Comparison of ENCODE assay signal across 27 mouse cellular contexts in the genomic region with DNA sequence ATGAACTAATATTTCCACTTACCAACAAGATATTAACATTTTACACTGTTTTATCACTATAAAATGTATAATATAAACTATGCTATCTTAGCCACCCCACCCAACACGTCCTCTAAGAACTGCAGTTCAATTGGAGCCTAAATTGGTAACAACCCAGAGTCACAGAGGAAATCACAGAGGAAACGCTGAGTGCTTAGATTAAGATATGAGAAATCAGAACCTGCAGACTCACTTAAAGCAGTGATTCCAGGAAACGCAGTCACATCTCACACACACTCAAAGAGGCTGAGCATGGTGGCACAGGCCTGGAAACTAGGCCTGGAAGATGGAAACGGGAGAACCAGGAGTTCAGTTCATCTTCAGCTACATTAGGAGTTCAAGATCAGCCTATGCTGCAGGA. TPM values are rescaled to one million over a fixed set of nuclear protein-coding genes. Genes with fewer than 3 reads are reported as not detected.
DNase-seq lines count a peak whose midpoint lies in the region; ATAC-seq and TF ChIP-seq lines count a peak whose summit lies in the region.
"Had no signal": no experiment of that assay in that cellular context is flagged by ENCODE, and none has a peak within 500 bp of the region (broad histone marks: within the 10 kb centered on the region; RNA-seq: fewer than 3 reads in every experiment).

No protein-coding gene starts in this region.

- H3K79me2 ChIP-seq in MEL (ENCODE audit: control insufficient read depth, insufficient read depth, low read length, poor library complexity), result no peaks in the 10 kb centered on the region

- no peak for TF ChIP-seq RAD21 in MEL (IDR thresholded peaks at IDR 0.05; ENCODE audit: low read depth, low read length)

- no peaks in the 10 kb centered on the region for H3K27me3 ChIP-seq in MEL (ENCODE audit: control insufficient read depth in 1 of 2, insufficient read depth in 2 of 2, low read length in 2 of 2)
- no peaks in the 10 kb centered on the region for H3K27me3 ChIP-seq in forebrain, postnatal 0 days (ENCODE audit: insufficient read depth, low read length)
- H3K27me3 ChIP-seq: CH12.LX; embryonic facial prominence, embryonic 13.5 days; embryonic facial prominence, embryonic 15.5 days; forebrain, embryonic 12.5 days had no signal

- H3K4me1 ChIP-seq in MEL (ENCODE audit: control insufficient read depth in 1 of 2, insufficient read depth in 2 of 2, low read length in 2 of 2), result peaks cover 0 to 3% of the 10 kb centered on the region in 2 experiments; a peak in 1 of 4 replicates
- no peaks in the 10 kb centered on the region for H3K4me1 ChIP-seq in lung, adult 2 months (ENCODE audit: control insufficient read depth, insufficient read depth, low read length)
- H3K4me1 ChIP-seq in forebrain, postnatal 0 days (ENCODE audit: insufficient read depth), result no peaks in the 10 kb centered on the region
- H3K4me1 ChIP-seq: embryonic facial prominence, embryonic 15.5 days; forebrain, embryonic 10.5 days; forebrain, embryonic 12.5 days had no signal

- no peak for ATAC-seq in forebrain, postnatal 0 days
- ATAC-seq: forebrain, embryonic 14.5 days; forebrain, embryonic 16.5 days had no signal

- no peak overlapping the region for H3K27ac ChIP-seq in MEL (ENCODE audit: control insufficient read depth, low read depth, low read length)
- H3K27ac ChIP-seq in forebrain, postnatal 0 days (ENCODE audit: low read depth, low read length), result no peak overlapping the region
- H3K27ac ChIP-seq: embryonic facial prominence, embryonic 13.5 days; embryonic facial prominence, embryonic 15.5 days; forebrain, embryonic 10.5 days; forebrain, embryonic 12.5 days had no signal

- no peak overlapping the region for H3K4me2 ChIP-seq in forebrain, postnatal 0 days (ENCODE audit: low read depth)
- H3K4me2 ChIP-seq: embryonic facial prominence, embryonic 13.5 days; embryonic facial prominence, embryonic 15.5 days; forebrain, embryonic 12.5 days had no signal

- TF ChIP-seq POLR2A in MEL (IDR thresholded peaks at IDR 0.05; ENCODE audit: control insufficient read depth in 1 of 2, insufficient read depth in 1 of 2, low read depth in 1 of 2, low read length in 2 of 2, poor library complexity in 1 of 2), result no peak
- TF ChIP-seq POLR2A in lung, adult 2 months (IDR thresholded peaks at IDR 0.05; ENCODE audit: borderline replicate concordance, extremely low read depth, low read depth, low read length), result no peak

- no peaks in the 10 kb centered on the region; a peak in 1 of 4 replicates for H3K36me3 ChIP-seq in MEL (ENCODE audit: control insufficient read depth in 1 of 2, insufficient read depth in 2 of 2, low read length in 2 of 2)
- no peaks in the 10 kb centered on the region for H3K36me3 ChIP-seq in forebrain, postnatal 0 days (ENCODE audit: insufficient read depth)
- H3K36me3 ChIP-seq: embryonic facial prominence, embryonic 13.5 days; embryonic facial prominence, embryonic 15.5 days; forebrain, embryonic 10.5 days; forebrain, embryonic 12.5 days; G1E had no signal

- no peak overlapping the region for H3K9ac ChIP-seq in MEL (ENCODE audit: control insufficient read depth, low read depth, low read length, poor library complexity, severe bottlenecking)
- H3K9ac ChIP-seq in forebrain, postnatal 0 days, result no peak overlapping the region
- H3K9ac ChIP-seq: embryonic facial prominence, embryonic 13.5 days; embryonic facial prominence, embryonic 15.5 days; forebrain, embryonic 12.5 days had no signal

- peak; percentile 47 for DNase-seq in CD4-positive, CD25-positive, alpha-beta regulatory T cell, adult 2 months (ENCODE audit: low read depth, low spot score)
- no peak for DNase-seq in MEL (ENCODE audit: low read depth, low spot score)
- peak; percentile 75 for DNase-seq in induced T-regulatory cell, adult 2 months (ENCODE audit: low read depth)
- DNase-seq in naive thymus-derived CD4-positive, alpha-beta T cell, adult 2 months (ENCODE audit: low read depth), result peak; percentile 30
- DNase-seq in lung, adult 2 months, result no peak
- no peak for DNase-seq in frontal cortex, postnatal 14 days (ENCODE audit: low spot score in 2 of 2)
- no peak for DNase-seq in forebrain, postnatal 0 days
- DNase-seq: adrenal gland, adult 8-10 months; adrenal gland, postnatal 14 days; adrenal gland, postnatal 36 days; B cell, adult 2 months; cerebellum, adult 11-12 months; cerebellum, adult 2 months; cerebellum, adult 9-10 months; cerebellum, postnatal 10 days; cerebellum, postnatal 25 days; embryo, embryonic 11 days had no signal

- no peak for TF ChIP-seq EP300 in MEL (IDR thresholded peaks at IDR 0.05; ENCODE audit: low read depth in 1 of 2, low read length in 2 of 2)

- TF ChIP-seq CTCF in MEL (IDR thresholded peaks at IDR 0.05 in 2 of 3, conservative IDR thresholded peaks at IDR 0.05 in 1 of 3; ENCODE audit: control insufficient read depth in 1 of 3, insufficient read depth in 1 of 3, low read depth in 2 of 3, low read length in 3 of 3, poor library complexity in 1 of 3, severe bottlenecking in 1 of 3), result no peak
- no peak for TF ChIP-seq CTCF in lung, adult 2 months (IDR thresholded peaks at IDR 0.05; ENCODE audit: insufficient read depth, low read length)
- TF ChIP-seq CTCF in forebrain, postnatal 0 days (IDR thresholded peaks at IDR 0.05; ENCODE audit: low read depth), result no peak

- H3K9me3 ChIP-seq in MEL (replicated peaks; ENCODE audit: insufficient read depth, low read length), result no peaks in the 10 kb centered on the region
- H3K9me3 ChIP-seq in forebrain, postnatal 0 days (ENCODE audit: low read length), result no peaks in the 10 kb centered on the region
- H3K9me3 ChIP-seq: embryonic facial prominence, embryonic 13.5 days; embryonic facial prominence, embryonic 15.5 days; forebrain, embryonic 10.5 days; forebrain, embryonic 12.5 days; G1E had no signal

- no peak overlapping the region for H3K4me3 ChIP-seq in MEL (ENCODE audit: control insufficient read depth in 1 of 2, insufficient read depth in 1 of 2, low read depth in 2 of 2, low read length in 2 of 2)
- no peak overlapping the region for H3K4me3 ChIP-seq in lung, adult 2 months (replicated peaks; ENCODE audit: extremely low read depth, low read depth, low read length)
- H3K4me3 ChIP-seq in forebrain, postnatal 0 days (ENCODE audit: low read depth, low read length), result no peak overlapping the region
- H3K4me3 ChIP-seq: embryonic facial prominence, embryonic 13.5 days; embryonic facial prominence, embryonic 15.5 days; erythroblast, embryonic 14.5 days; forebrain, embryonic 10.5 days; forebrain, embryonic 12.5 days had no signal

- WGBS in lung, adult 2 months, result 57% methylated on average over 4 of the region's 4 CpGs
- 88% methylated on average over 4 of the region's 4 CpGs for WGBS in forebrain, postnatal 0 days

TF ChIP-seq in MEL, 35 proteins besides CTCF, POLR2A, EP300 and RAD21:
- TF ChIP-seq RCOR1 (IDR thresholded peaks at IDR 0.05; ENCODE audit: low read depth, low read length), result peak; percentile 94
- TF ChIP-seq GATA1 (IDR thresholded peaks at IDR 0.05; ENCODE audit: low read depth, low read length), result 0 out of 2 replicates have a peak, but pooled peaks have one; percentile 11
- no peak for TF ChIP-seq ZKSCAN1 (IDR thresholded peaks at IDR 0.05; ENCODE audit: low read depth, low read length)
- no peak for TF ChIP-seq POLR2AphosphoS2 (IDR thresholded peaks at IDR 0.05; ENCODE audit: low read length)

RNA-seq across cellular contexts. Expression of gene Itgae, which starts 10.9 kb away (rescaled TPM):
- total RNA-seq in MEL (2012; rRNA removed), result 0.04 and 0.16 TPM in 2 replicates
- polyA plus RNA-seq in MEL (2012; ENCODE audit: insufficient read depth in 1 of 2, insufficient read length in 2 of 2, low read depth in 1 of 2, low replicate concordance in 2 of 2, missing spikeins in 1 of 2), result under 1 TPM in 1 of 2 experiments, not detected in 1; 0.22 TPM
- polyA plus RNA-seq in lung, adult 2 months (2012; rRNA removed), result 3.8 and 4.3 TPM in 2 replicates
- 0.08 and 0.24 TPM in 2 replicates for total RNA-seq in forebrain, postnatal 0 days (2014; rRNA removed)
- polyA plus RNA-seq in forebrain, postnatal 0 days (2015; fragmentation: Nextera tagmentation; extraction: Ambion mirVana), result 0.20 and 0.21 TPM in 2 replicates
- polyA plus RNA-seq: erythroblast, embryonic 14.5 days had no signal

RNA-seq across cellular contexts. Expression of gene Haspin, which starts 36.8 kb away (rescaled TPM):
- total RNA-seq in MEL (2012; rRNA removed), result 22.9 and 26.9 TPM in 2 replicates
- 10 to 100 TPM in 1 of 2 experiments, not detected in 1; 28.3 TPM for polyA plus RNA-seq in MEL (2012; ENCODE audit: insufficient read depth in 1 of 2, insufficient read length in 2 of 2, low read depth in 1 of 2, low replicate concordance in 2 of 2, missing spikeins in 1 of 2)
- polyA plus RNA-seq in lung, adult 2 months (2012; rRNA removed), result 0.41 and 0.70 TPM in 2 replicates
- total RNA-seq in forebrain, postnatal 0 days (2014; rRNA removed), result 0.85 and 2.0 TPM in 2 replicates
- 2.3 and 2.4 TPM in 2 replicates for polyA plus RNA-seq in forebrain, postnatal 0 days (2015; fragmentation: Nextera tagmentation; extraction: Ambion mirVana)

RNA-seq across cellular contexts. Expression of gene Ncbp3, which starts 53.7 kb away (rescaled TPM):
- 9.3 and 9.6 TPM in 2 replicates for total RNA-seq in MEL (2012; rRNA removed)
- polyA plus RNA-seq in MEL (2012; ENCODE audit: insufficient read depth in 1 of 2, insufficient read length in 2 of 2, low read depth in 1 of 2, low replicate concordance in 2 of 2, missing spikeins in 1 of 2), result 1 to 10 TPM in 1 of 2 experiments, not detected in 1; 8.4 TPM
- 1.7 and 3.6 TPM in 2 replicates for polyA plus RNA-seq in lung, adult 2 months (2012; rRNA removed)
- 8.5 and 11.0 TPM in 2 replicates for total RNA-seq in forebrain, postnatal 0 days (2014; rRNA removed)
- polyA plus RNA-seq in forebrain, postnatal 0 days (2015; fragmentation: Nextera tagmentation; extraction: Ambion mirVana), result 3.6 and 6.1 TPM in 2 replicates

RNA-seq across cellular contexts. Expression of gene P2rx5, which starts 58.9 kb away (rescaled TPM):
- total RNA-seq in MEL (2012; rRNA removed), result 0.04 and 0.07 TPM in 2 replicates
- under 1 TPM in 1 of 2 experiments, not detected in 1; 0.25 TPM for polyA plus RNA-seq in MEL (2012; ENCODE audit: insufficient read depth in 1 of 2, insufficient read length in 2 of 2, low read depth in 1 of 2, low replicate concordance in 2 of 2, missing spikeins in 1 of 2)
- 3.2 and 5.5 TPM in 2 replicates for polyA plus RNA-seq in lung, adult 2 months (2012; rRNA removed)
- 0.46 and 0.57 TPM in 2 replicates for total RNA-seq in forebrain, postnatal 0 days (2014; rRNA removed)
- polyA plus RNA-seq in forebrain, postnatal 0 days (2015; fragmentation: Nextera tagmentation; extraction: Ambion mirVana), result 0.69 TPM in 2 replicates
- total RNA-seq: common myeloid progenitor, adult 5-6 weeks had no signal
- polyA plus RNA-seq: erythroblast, embryonic 14.5 days; G1E had no signal

Comparison
In these comparisons a context has a peak if more than half of its experiments do, and no peak if none do; other contexts are left out.
1. DNase-seq: peak in CD4-positive, CD25-positive, alpha-beta regulatory T cell, adult 2 months (single experiment), induced T-regulatory cell, adult 2 months (single experiment) and naive thymus-derived CD4-positive, alpha-beta T cell, adult 2 months (single experiment); none in MEL (single experiment), lung, adult 2 months (single experiment), frontal cortex, postnatal 14 days (0 of 2) and forebrain, postnatal 0 days (single experiment).